Mouse (Mus musculus) C2C12 (cell line): ENCODE data around the gene Hfe. TPM values are rescaled to one million over a fixed set of nuclear protein-coding genes. Genes with fewer than 3 reads are reported as not detected.

Source experiments
- H3K27me3 ChIP-seq: one replicate; pipeline ENCODE4 v1.6.1; 2011; ENCODE audit not compliant: control insufficient read depth, insufficient read depth, insufficient read length
- H3K36me3 ChIP-seq: one replicate; pipeline ENCODE4 v1.6.1; 2011; ENCODE audit not compliant: control insufficient read depth, insufficient read depth
- H3K4me3 ChIP-seq: one replicate; pipeline ENCODE4 v1.5.1; 2011; ENCODE audit warnings: mild to moderate bottlenecking, control low read depth; ENCODE audit not compliant: poor library complexity, insufficient read depth, severe bottlenecking
- H3K79me2 ChIP-seq: one replicate; pipeline ENCODE4 v1.6.1; 2011; ENCODE audit not compliant: control insufficient read depth, insufficient read depth
- H3K79me3 ChIP-seq: one replicate; pipeline ENCODE4 v1.6.1; 2011; ENCODE audit warnings: low read depth, control low read depth
- H3ac ChIP-seq: one replicate; pipeline ENCODE3; 2011; ENCODE audit warnings: low read depth; ENCODE audit not compliant: control insufficient read depth, insufficient read length
- CEBPB ChIP-seq: IDR thresholded peaks from one replicate; pipeline ENCODE4 v1.6.1; 2011; ENCODE audit warnings: low read depth, mild to moderate bottlenecking, control low read depth, moderate library complexity
- CTCF ChIP-seq: IDR thresholded peaks from one replicate; pipeline ENCODE4 v1.5.1; 2011; ENCODE audit not compliant: control insufficient read depth, insufficient read depth, insufficient read length
- FOSL1 ChIP-seq: IDR thresholded peaks from one replicate; pipeline ENCODE4 v1.8.0; 2011; ENCODE audit warnings: mild to moderate bottlenecking, low read length; ENCODE audit not compliant: poor library complexity, insufficient read depth, severe bottlenecking
- MAX ChIP-seq: IDR thresholded peaks from one replicate; pipeline ENCODE4 v1.6.1; 2011; ENCODE audit warnings: mild to moderate bottlenecking, control low read depth
- MYOD1 ChIP-seq: IDR thresholded peaks from one replicate; pipeline ENCODE4 v1.6.1; 2011; ENCODE audit warnings: low read depth; ENCODE audit not compliant: control insufficient read depth, insufficient read length
- MYOG ChIP-seq: IDR thresholded peaks from one replicate; pipeline ENCODE4 v1.6.1; 2011; ENCODE audit not compliant: control insufficient read depth, insufficient read length; ENCODE audit errors: extremely low read depth
- USF1 ChIP-seq: IDR thresholded peaks from one replicate; pipeline ENCODE4 v1.6.1; 2011; ENCODE audit warnings: low read depth, mild to moderate bottlenecking, control low read depth, moderate library complexity
- polyA plus RNA-seq: library from polyadenylated mRNA; unstranded; fragments of >200 nt; fragmentation: generic; extraction: Trizol; gene quantifications from one replicate; pipeline ENCODE4 v1.2.1, GENCODE M21; 2012; ENCODE audit warnings: missing spikeins

Hfe gene
- polyA plus RNA-seq, 1 experiment: 0.91 TPM

GRCm38 (mm10) chr13:23696061-23696474 lies 14.6 kb downstream of the Hfe start:
- Histone ChIP-seq H3ac (no peak overlapping the region), H3K4me3 (no peak overlapping the region), H3K36me3 (no peaks in the 10 kb centered on the region), H3K27me3 (no peaks in the 10 kb centered on the region), H3K79me2 (no peaks in the 10 kb centered on the region), H3K79me3 (no peaks in the 10 kb centered on the region)
- TF ChIP-seq MAX (no peak), MYOD1 (no peak), CTCF (no peak), USF1 (no peak), FOSL1 (no peak), MYOG (no peak), CEBPB (no peak)

- Histone ChIP-seq H3K27me3 (no peaks in the 10 kb centered on the region), H3ac (no peak within 1 kb of the TSS), H3K4me3 (no peak within 1 kb of the TSS), H3K36me3 (no peaks in the 10 kb centered on the region), H3K79me3 (no peaks in the 10 kb centered on the region), H3K79me2 (no peaks in the 10 kb centered on the region)
- TF ChIP-seq MYOG: no peak
- TF ChIP-seq MYOD1: no peak
- no peak for TF ChIP-seq CTCF
- no peak for TF ChIP-seq USF1
- no peak for TF ChIP-seq FOSL1
- no peak for TF ChIP-seq CEBPB
- TF ChIP-seq MAX: no peak
These were observed 15.1 kb downstream of the Hfe start, which contains the start of gene Hist1h1t for GRCm38 (mm10) chr13:23695514-23695913. TSS of gene Hist1h1t (plus strand) at chr13:23695814.

GRCm38 (mm10) chr13:23694956-23695355 lies 15.7 kb downstream of the Hfe start:
- H3K27me3 ChIP-seq: no peaks in the 10 kb centered on the region
- no peaks in the 10 kb centered on the region for H3K79me3 ChIP-seq
- no peaks in the 10 kb centered on the region for H3K79me2 ChIP-seq
- no peak overlapping the region for H3K4me3 ChIP-seq
- no peaks in the 10 kb centered on the region for H3K36me3 ChIP-seq
- no peak overlapping the region for H3ac ChIP-seq
- TF ChIP-seq CEBPB (no peak), FOSL1 (no peak), CTCF (no peak), MYOG (no peak), MYOD1 (no peak), USF1 (no peak), MAX (no peak)

GRCm38 (mm10) chr13:23693856-23694440 lies 16.7 kb downstream of the Hfe start:
- no peak for TF ChIP-seq MYOG
- TF ChIP-seq FOSL1: no peak
- TF ChIP-seq MYOD1: no peak
- TF ChIP-seq MAX: no peak
- TF ChIP-seq USF1: no peak
- TF ChIP-seq CTCF: no peak
- no peak for TF ChIP-seq CEBPB
- Histone ChIP-seq H3K79me3 (no peaks in the 10 kb centered on the region), H3K79me2 (no peaks in the 10 kb centered on the region)

GRCm38 (mm10) chr13:23689459-23689858 lies 21.2 kb downstream of the Hfe start:
- TF ChIP-seq CEBPB (no peak), MAX (no peak), MYOG (no peak), USF1 (no peak), CTCF (no peak), MYOD1 (no peak), FOSL1 (no peak)

More at GRCm38 (mm10) chr13:23693856-23694440, 16.7 kb downstream of the Hfe start:
- H3K27me3 ChIP-seq: no peaks in the 10 kb centered on the region
- H3ac ChIP-seq: no peak overlapping the region
- no peaks in the 10 kb centered on the region for H3K36me3 ChIP-seq
- H3K4me3 ChIP-seq: no peak overlapping the region

GRCm38 (mm10) chr13:23688956-23689355 lies 21.7 kb downstream of the Hfe start:
- Histone ChIP-seq H3ac (no peak overlapping the region), H3K79me3 (no peaks in the 10 kb centered on the region), H3K79me2 (peaks cover 6% of the 10 kb centered on the region), H3K36me3 (no peaks in the 10 kb centered on the region), H3K4me3 (no peak overlapping the region), H3K27me3 (no peaks in the 10 kb centered on the region)
- no peak for TF ChIP-seq CTCF
- no peak for TF ChIP-seq FOSL1
- TF ChIP-seq CEBPB: no peak
- no peak for TF ChIP-seq MYOG
- no peak for TF ChIP-seq MYOD1
- no peak for TF ChIP-seq USF1
- no peak for TF ChIP-seq MAX

More at GRCm38 (mm10) chr13:23689459-23689858, 21.2 kb downstream of the Hfe start:
- Histone ChIP-seq H3ac (no peak overlapping the region), H3K27me3 (no peaks in the 10 kb centered on the region), H3K36me3 (no peaks in the 10 kb centered on the region), H3K79me3 (no peaks in the 10 kb centered on the region), H3K4me3 (no peak overlapping the region), H3K79me2 (peaks cover 6% of the 10 kb centered on the region)
